Mouse (Mus musculus): Measurements from ENCODE around the gene Smarcd2.
"Not testable (repeated sequence)": the region's sequence is repeated elsewhere in the genome, so short reads cannot be mapped to it uniquely, and the experiment has no call there.

Smarcd2 gene

GRCm38 (mm10) chr11:106274971-106275411 lies 2.2 kb upstream of the Smarcd2 start:
- no peak for DNase-seq

- no peak for DNase-seq
Measured at GRCm38 (mm10) chr11:106274374-106274773, 1.6 kb upstream of the Smarcd2 start.

GRCm38 (mm10) chr11:106273811-106274210 lies 1.0 kb upstream of the Smarcd2 start:
- no peak for DNase-seq

- no peak for DNase-seq
Measured at GRCm38 (mm10) chr11:106273311-106273684, 526 bp upstream of the Smarcd2 start.

GRCm38 (mm10) chr11:106271794-106272643 lies 753 bp downstream of the Smarcd2 start:
- peak; percentile 52 to 61 for DNase-seq

- DNase-seq, result no peak
Measured at GRCm38 (mm10) chr11:106271131-106271793, 1.5 kb downstream of the Smarcd2 start.

- DNase-seq, result no peak
Measured at GRCm38 (mm10) chr11:106269060-106269431, 3.7 kb downstream of the Smarcd2 start.

- no peak for DNase-seq
Measured at GRCm38 (mm10) chr11:106268326-106269059, 4.3 kb downstream of the Smarcd2 start.

GRCm38 (mm10) chr11:106267871-106268270 lies 4.9 kb downstream of the Smarcd2 start:
- DNase-seq, result no peak

- no peak for DNase-seq
Measured at GRCm38 (mm10) chr11:106267311-106267852, 5.4 kb downstream of the Smarcd2 start.

- no peak for DNase-seq
Measured at GRCm38 (mm10) chr11:106266431-106266830, 6.3 kb downstream of the Smarcd2 start.

GRCm38 (mm10) chr11:106265570-106265969 lies 7.2 kb downstream of the Smarcd2 start:
- no peak for DNase-seq

GRCm38 (mm10) chr11:106264988-106265387 lies 7.8 kb downstream of the Smarcd2 start:
- DNase-seq, result no peak

- no peak for DNase-seq
Measured at GRCm38 (mm10) chr11:106263963-106264362, 8.8 kb downstream of the Smarcd2 start.

- no peak for DNase-seq
Measured at GRCm38 (mm10) chr11:106260826-106261450, 11.8 kb downstream of the Smarcd2 start.

- DNase-seq, result no peak
Measured at GRCm38 (mm10) chr11:106256775-106257174, 16.0 kb downstream of the Smarcd2 start.

- DNase-seq, result peak; percentile 94 to 99
Measured at GRCm38 (mm10) chr11:106255685-106256451, 16.9 kb downstream of the Smarcd2 start, which contains the start of the genes Ftsj3 and Psmc5. Gene Ftsj3, minus strand, starts transcription at chr11:106256079. Gene Psmc5, plus strand, starts transcription at chr11:106256154.

GRCm38 (mm10) chr11:106255174-106255573 lies 17.6 kb downstream of the Smarcd2 start:
- no peak for DNase-seq

- no peak for DNase-seq
Measured at GRCm38 (mm10) chr11:106254767-106255166, 18.0 kb downstream of the Smarcd2 start.

- no peak for DNase-seq
Measured at GRCm38 (mm10) chr11:106249326-106249725, 23.4 kb downstream of the Smarcd2 start.

- no peak for DNase-seq
Measured at GRCm38 (mm10) chr11:106246834-106247233, 25.9 kb downstream of the Smarcd2 start.

- DNase-seq, result not testable (repeated sequence)
Measured at GRCm38 (mm10) chr11:106233978-106234377, 38.8 kb downstream of the Smarcd2 start.
